Mouse (Mus musculus) G1E (cell line): Measurements from ENCODE around the gene Syt16.

Source experiments
- CTCF ChIP-seq: IDR thresholded peaks from 2 replicates; pipeline ENCODE4 v1.5.1; 2012; ENCODE audit warnings: low read depth, low read length, inconsistent platforms, mixed read lengths
- GATA1 ChIP-seq: IDR thresholded peaks from 2 replicates; pipeline ENCODE4 v1.6.1; 2012; ENCODE audit warnings: borderline replicate concordance, low read length, inconsistent platforms, mixed read lengths
- GATA2 ChIP-seq: IDR thresholded peaks from 2 replicates; pipeline ENCODE4 v1.6.1; 2012; ENCODE audit warnings: low read depth, low read length, inconsistent platforms, borderline replicate concordance
- POLR2AphosphoS5 ChIP-seq: IDR thresholded peaks from 2 replicates; pipeline ENCODE4 v1.6.1; 2012; ENCODE audit warnings: low read depth, low read length, inconsistent platforms; ENCODE audit not compliant: insufficient replicate concordance

DNA sequence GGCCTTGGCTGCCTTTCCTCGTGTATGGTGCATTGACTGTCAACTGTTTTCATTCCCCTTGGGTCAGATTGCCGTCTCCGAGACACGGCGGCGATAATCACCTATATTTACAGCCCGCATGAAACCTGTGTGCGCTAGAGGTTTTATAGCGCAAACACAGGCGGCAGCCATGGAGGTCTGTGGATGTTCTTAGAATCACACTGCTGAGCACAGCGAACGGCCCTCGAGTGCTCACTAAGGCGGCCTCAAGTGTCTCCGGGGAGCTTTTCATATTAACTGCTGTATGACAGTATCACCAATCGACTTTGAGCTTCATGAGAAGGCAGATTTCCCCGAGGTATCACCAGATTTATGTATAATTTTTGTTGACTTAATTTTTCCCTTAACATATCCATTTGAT is 275.1 kb downstream of the Syt16 start:
- no peak for TF ChIP-seq CTCF
- no peak for TF ChIP-seq POLR2AphosphoS5
- TF ChIP-seq GATA1, result no peak
- no peak for TF ChIP-seq GATA2
